Mouse (Mus musculus) limb, embryonic 12.5 days (tissue): ENCODE results near the gene Lrrtm4. TPM values are rescaled to one million over a fixed set of nuclear protein-coding genes. Genes with fewer than 3 reads are reported as not detected.

Experiments used
- ATAC-seq: fragments of 200-750 bp; cut with Nextera tagmentation; 2 replicates; pipeline ENCODE4 v1.8.0; 2017; ENCODE audit warnings: low read depth, moderate TSS enrichment; ENCODE audit not compliant: insufficient number of reproducible peaks, insufficient read depth, low FRiP score, low TSS enrichment
- H3K27ac ChIP-seq: fragments of 300-500 bp; sonication (generic); 2 replicates; pipeline ENCODE4 v1.5.1; 2016; ENCODE audit warnings: mild to moderate bottlenecking, moderate library complexity
- H3K27me3 ChIP-seq: fragments of 300-500 bp; sonication (generic); 2 replicates; pipeline ENCODE4 v1.6.1; 2016; ENCODE audit warnings: mild to moderate bottlenecking, moderate library complexity
- H3K36me3 ChIP-seq: fragments of 300-500 bp; sonication (generic); 2 replicates; pipeline ENCODE4 v1.6.1; 2016; ENCODE audit warnings: mild to moderate bottlenecking, moderate library complexity
- H3K4me1 ChIP-seq: fragments of 300-500 bp; sonication (generic); replicated peaks from 2 replicates; pipeline ENCODE4 v1.6.1; 2016
- H3K4me2 ChIP-seq: fragments of 300-500 bp; sonication (generic); 2 replicates; pipeline ENCODE4 v1.6.1; 2016; ENCODE audit warnings: mild to moderate bottlenecking, moderate library complexity
- H3K4me3 ChIP-seq: fragments of 300-500 bp; sonication (generic); replicated peaks from 2 replicates; pipeline ENCODE4 v1.5.1; 2016; ENCODE audit warnings: mild to moderate bottlenecking
- H3K9ac ChIP-seq: fragments of 300-500 bp; sonication (generic); replicated peaks from 2 replicates; pipeline ENCODE4 v1.6.1; 2016; ENCODE audit warnings: mild to moderate bottlenecking, moderate library complexity
- H3K9me3 ChIP-seq: fragments of 300-500 bp; sonication (generic); 2 replicates; pipeline ENCODE4 v1.6.1; 2016; ENCODE audit warnings: mild to moderate bottlenecking, moderate library complexity
- WGBS: fragments of 180-500 bp; shearing (Covaris S2); methylation state at CpG from one replicate; pipeline ENCODE4 v1.1.7; 2016; 5-methylcytosine and 5-hydroxymethylcytosine counted together
- polyA plus RNA-seq: library from polyadenylated mRNA; unstranded; fragments of >200 nt; fragmentation: Nextera tagmentation; extraction: Ambion mirVana; gene quantifications from 2 replicates; pipeline ENCODE4 v1.2.1, GENCODE M21; 2016

Lrrtm4 gene
- polyA plus RNA-seq, 1 experiment from 2014 or later = 1.3 TPM

- Histone ChIP-seq H3K9me3 (no peaks in the 10 kb centered on the region), H3K27ac (no peak overlapping the region), H3K36me3 (no peaks in the 10 kb centered on the region), H3K9ac (no peak overlapping the region), H3K4me2 (no peak overlapping the region), H3K4me3 (no peak overlapping the region), H3K27me3 (no peaks in the 10 kb centered on the region), H3K4me1 (no peaks in the 10 kb centered on the region)
- no peak for ATAC-seq
Observed at GRCm38 (mm10) chr6:80549907-80550306, 531.2 kb downstream of the Lrrtm4 start.

- H3K36me3 ChIP-seq = no peaks in the 10 kb centered on the region
- no peak overlapping the region for H3K4me2 ChIP-seq
- no peak overlapping the region for H3K4me3 ChIP-seq
- no peak overlapping the region for H3K27ac ChIP-seq
- 95% methylated on average over 2 of the region's 2 CpGs for WGBS
- no peaks in the 10 kb centered on the region for H3K27me3 ChIP-seq
- no peaks in the 10 kb centered on the region for H3K4me1 ChIP-seq
- no peaks in the 10 kb centered on the region for H3K9me3 ChIP-seq
- no peak for ATAC-seq
- no peak overlapping the region for H3K9ac ChIP-seq
Observed at GRCm38 (mm10) chr6:80553398-80553797, 534.7 kb downstream of the Lrrtm4 start.

- H3K4me1 ChIP-seq = no peaks in the 10 kb centered on the region
- H3K4me3 ChIP-seq = no peak overlapping the region
- ATAC-seq = no peak
- no peak overlapping the region for H3K27ac ChIP-seq
- no peaks in the 10 kb centered on the region for H3K9me3 ChIP-seq
- H3K9ac ChIP-seq = no peak overlapping the region
- no peaks in the 10 kb centered on the region for H3K36me3 ChIP-seq
- no peaks in the 10 kb centered on the region for H3K27me3 ChIP-seq
- H3K4me2 ChIP-seq = no peak overlapping the region
Observed at GRCm38 (mm10) chr6:80554991-80555390, 536.3 kb downstream of the Lrrtm4 start.

- Histone ChIP-seq H3K36me3 (no peaks in the 10 kb centered on the region), H3K27ac (no peak overlapping the region), H3K27me3 (no peaks in the 10 kb centered on the region), H3K4me1 (no peaks in the 10 kb centered on the region), H3K9ac (no peak overlapping the region), H3K4me2 (no peak overlapping the region), H3K4me3 (no peak overlapping the region), H3K9me3 (no peaks in the 10 kb centered on the region)
- WGBS = 86% methylated on average over 2 of the region's 2 CpGs
- ATAC-seq = no peak
Observed at GRCm38 (mm10) chr6:80577227-80577626, 558.5 kb downstream of the Lrrtm4 start.

GRCm38 (mm10) chr6:80582225-80582624 lies 563.5 kb downstream of the Lrrtm4 start:
- H3K27me3 ChIP-seq = no peaks in the 10 kb centered on the region
- H3K36me3 ChIP-seq = no peaks in the 10 kb centered on the region
- no peak overlapping the region for H3K4me3 ChIP-seq
- no peaks in the 10 kb centered on the region for H3K4me1 ChIP-seq
- WGBS = 95% methylated on average over 1 of the region's 1 CpGs
- no peak overlapping the region for H3K4me2 ChIP-seq
- H3K9me3 ChIP-seq = no peaks in the 10 kb centered on the region
- no peak for ATAC-seq
- H3K9ac ChIP-seq = no peak overlapping the region
- no peak overlapping the region for H3K27ac ChIP-seq

- Histone ChIP-seq H3K9ac (no peak overlapping the region), H3K27ac (no peak overlapping the region), H3K4me2 (no peak overlapping the region), H3K9me3 (no peaks in the 10 kb centered on the region), H3K27me3 (no peaks in the 10 kb centered on the region), H3K4me1 (no peaks in the 10 kb centered on the region), H3K36me3 (no peaks in the 10 kb centered on the region), H3K4me3 (no peak overlapping the region)
- ATAC-seq = no peak
- WGBS = 79% methylated on average over 1 of the region's 1 CpGs
Observed at GRCm38 (mm10) chr6:80589776-80590175, 571.1 kb downstream of the Lrrtm4 start.

- ATAC-seq = no peak
- no peak overlapping the region for H3K27ac ChIP-seq
- no peaks in the 10 kb centered on the region for H3K9me3 ChIP-seq
- no peak overlapping the region for H3K4me2 ChIP-seq
- no peak overlapping the region for H3K4me3 ChIP-seq
- WGBS = 89% methylated on average over 2 of the region's 2 CpGs
- H3K36me3 ChIP-seq = no peaks in the 10 kb centered on the region
- H3K9ac ChIP-seq = no peak overlapping the region
- H3K27me3 ChIP-seq = no peaks in the 10 kb centered on the region
- no peaks in the 10 kb centered on the region for H3K4me1 ChIP-seq
Observed at GRCm38 (mm10) chr6:80619508-80619907, 600.8 kb downstream of the Lrrtm4 start.

GRCm38 (mm10) chr6:80622676-80623334 lies 604.1 kb downstream of the Lrrtm4 start:
- 70% methylated on average over 6 of the region's 6 CpGs for WGBS
- Histone ChIP-seq H3K4me2 (no peak overlapping the region), H3K9me3 (no peaks in the 10 kb centered on the region)

GRCm38 (mm10) chr6:80625509-80625908 lies 606.8 kb downstream of the Lrrtm4 start:
- no peak overlapping the region for H3K9ac ChIP-seq
- H3K27ac ChIP-seq = no peak overlapping the region
- ATAC-seq = no peak
- H3K36me3 ChIP-seq = no peaks in the 10 kb centered on the region
- H3K27me3 ChIP-seq = no peaks in the 10 kb centered on the region
- H3K4me1 ChIP-seq = no peaks in the 10 kb centered on the region
- H3K4me2 ChIP-seq = no peak overlapping the region
- 85% methylated on average over 4 of the region's 4 CpGs for WGBS
- H3K4me3 ChIP-seq = no peak overlapping the region
- H3K9me3 ChIP-seq = no peaks in the 10 kb centered on the region

More at GRCm38 (mm10) chr6:80622676-80623334, 604.1 kb downstream of the Lrrtm4 start:
- H3K27ac ChIP-seq = no peak overlapping the region
- H3K27me3 ChIP-seq = no peaks in the 10 kb centered on the region
- H3K36me3 ChIP-seq = no peaks in the 10 kb centered on the region
- ATAC-seq = no peak
- no peaks in the 10 kb centered on the region for H3K4me1 ChIP-seq
- H3K4me3 ChIP-seq = no peak overlapping the region
- H3K9ac ChIP-seq = no peak overlapping the region

- no peak overlapping the region for H3K4me3 ChIP-seq
- no peaks in the 10 kb centered on the region for H3K4me1 ChIP-seq
- ATAC-seq = no peak
- no peaks in the 10 kb centered on the region for H3K9me3 ChIP-seq
- H3K36me3 ChIP-seq = no peaks in the 10 kb centered on the region
- no peak overlapping the region for H3K4me2 ChIP-seq
- no peak overlapping the region for H3K27ac ChIP-seq
- WGBS = 88% methylated on average over 5 of the region's 5 CpGs
- H3K9ac ChIP-seq = no peak overlapping the region
- H3K27me3 ChIP-seq = no peaks in the 10 kb centered on the region
Observed at GRCm38 (mm10) chr6:80662729-80663128, 644.1 kb downstream of the Lrrtm4 start.

GRCm38 (mm10) chr6:80664039-80664438 lies 645.4 kb downstream of the Lrrtm4 start:
- H3K4me2 ChIP-seq = no peak overlapping the region
- no peak overlapping the region for H3K9ac ChIP-seq
- WGBS = 84% methylated on average over 4 of the region's 4 CpGs
- no peaks in the 10 kb centered on the region for H3K27me3 ChIP-seq
- no peaks in the 10 kb centered on the region for H3K36me3 ChIP-seq
- H3K4me1 ChIP-seq = no peaks in the 10 kb centered on the region
- no peaks in the 10 kb centered on the region for H3K9me3 ChIP-seq
- no peak for ATAC-seq
- H3K27ac ChIP-seq = no peak overlapping the region
- no peak overlapping the region for H3K4me3 ChIP-seq

- Histone ChIP-seq H3K27me3 (no peaks in the 10 kb centered on the region), H3K9me3 (no peaks in the 10 kb centered on the region), H3K27ac (no peak overlapping the region), H3K9ac (no peak overlapping the region), H3K4me2 (no peak overlapping the region), H3K36me3 (no peaks in the 10 kb centered on the region), H3K4me1 (no peaks in the 10 kb centered on the region), H3K4me3 (no peak overlapping the region)
- 71% methylated on average over 2 of the region's 2 CpGs for WGBS
- no peak for ATAC-seq
Observed at GRCm38 (mm10) chr6:80704183-80704582, 685.5 kb downstream of the Lrrtm4 start.
